Mouse (Mus musculus) hindbrain, embryonic 16.5 days (tissue): ENCODE results near the gene Usp28. TPM values are rescaled to one million over a fixed set of nuclear protein-coding genes. Genes with fewer than 3 reads are reported as not detected.

Source experiments
- ATAC-seq: fragments of 200-750 bp; cut with Nextera tagmentation; 2 replicates; pipeline ENCODE4 v1.8.0; 2017; ENCODE audit warnings: moderate TSS enrichment, moderate library complexity
- H3K27ac ChIP-seq: fragments of 300-500 bp; sonication (generic); 2 replicates; pipeline ENCODE4 v1.5.1; 2014; ENCODE audit warnings: low read depth, mild to moderate bottlenecking, control low read depth, low read length, moderate library complexity
- H3K27me3 ChIP-seq: fragments of 300-500 bp; sonication (generic); replicated peaks from 2 replicates; pipeline ENCODE4 v1.6.1; 2014; ENCODE audit warnings: low read length; ENCODE audit not compliant: control insufficient read depth, insufficient read depth
- H3K36me3 ChIP-seq: fragments of 300-500 bp; sonication (generic); 2 replicates; pipeline ENCODE4 v1.6.1; 2014; ENCODE audit warnings: mild to moderate bottlenecking, low read length, moderate library complexity, mixed read lengths; ENCODE audit not compliant: control insufficient read depth, insufficient read depth
- H3K4me1 ChIP-seq: fragments of 300-500 bp; sonication (generic); 2 replicates; pipeline ENCODE4 v1.6.1; 2014; ENCODE audit warnings: low read depth, low read length; ENCODE audit not compliant: control insufficient read depth, insufficient read depth
- H3K4me2 ChIP-seq: fragments of 300-500 bp; sonication (generic); 2 replicates; pipeline ENCODE4 v1.6.1; 2014; ENCODE audit warnings: mild to moderate bottlenecking, low read length, control low read depth, moderate library complexity
- H3K4me3 ChIP-seq: fragments of 300-500 bp; sonication (generic); 2 replicates; pipeline ENCODE4 v1.5.1; 2014; ENCODE audit warnings: mild to moderate bottlenecking, low read length, control low read depth, moderate library complexity
- H3K9ac ChIP-seq: fragments of 300-500 bp; sonication (generic); 2 replicates; pipeline ENCODE4 v1.6.1; 2014; ENCODE audit warnings: low read depth, mild to moderate bottlenecking, control low read depth, low read length, moderate library complexity
- H3K9me3 ChIP-seq: fragments of 300-500 bp; sonication (generic); 2 replicates; pipeline ENCODE4 v1.6.1; 2014; ENCODE audit warnings: mild to moderate bottlenecking, low read length, moderate library complexity; ENCODE audit not compliant: control insufficient read depth
- WGBS: fragments of 180-500 bp; shearing (Covaris S2); extraction: QIAGEN DNeasy Blood & Tissue Kit; methylation state at CpG from one replicate; pipeline ENCODE4 v1.1.7; 2014; 5-methylcytosine and 5-hydroxymethylcytosine counted together
- polyA plus RNA-seq: library from polyadenylated mRNA; unstranded; fragments of >200 nt; fragmentation: Nextera tagmentation; extraction: Ambion mirVana; gene quantifications from 2 replicates; pipeline ENCODE4 v1.2.1, GENCODE M21; 2015

The Usp28 gene
- polyA plus RNA-seq, 1 experiment from 2014 or later: 34.1 TPM

DNA sequence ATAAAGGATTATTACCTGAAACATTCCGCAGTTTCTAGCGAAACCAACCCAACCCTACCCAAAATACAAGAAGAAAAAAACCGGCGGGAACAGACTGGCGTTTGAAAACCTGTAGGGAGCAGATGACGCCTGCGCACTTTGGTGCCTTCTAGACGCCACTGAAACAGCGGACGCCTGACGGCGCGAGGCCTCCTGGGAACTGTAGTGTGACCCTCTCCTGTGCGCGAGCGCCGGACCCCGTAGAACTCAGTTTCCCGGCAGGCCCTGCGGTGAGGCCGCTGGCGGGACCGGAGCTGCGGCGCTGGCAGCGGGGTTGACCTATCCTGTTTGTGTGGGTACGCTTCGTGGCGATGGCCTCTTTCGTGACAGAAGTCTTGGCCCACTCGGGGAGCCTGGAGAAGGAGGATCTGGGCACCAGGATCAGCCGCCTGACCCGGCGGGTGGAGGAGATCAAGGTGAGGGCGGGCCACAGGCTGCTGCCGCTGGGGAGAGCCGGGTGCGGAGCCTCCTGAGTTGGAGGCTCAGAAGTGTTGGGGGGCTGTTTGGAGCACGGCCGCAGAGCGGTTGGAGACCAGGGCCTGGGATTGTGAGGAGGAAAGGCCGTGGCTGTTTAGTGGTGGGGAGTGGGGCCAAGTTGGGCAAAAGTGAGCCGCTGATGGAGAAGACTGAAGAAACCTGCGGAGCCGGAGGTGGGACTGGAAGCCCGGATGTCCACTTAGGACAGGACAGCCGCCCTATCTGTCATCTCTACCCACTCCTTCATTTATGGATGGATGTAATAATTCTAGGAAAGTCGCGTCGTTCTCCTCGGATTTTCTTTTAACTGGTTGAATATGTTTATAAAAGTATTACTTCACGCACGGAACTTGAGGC lies 70.4 kb downstream of the Usp28 start, which contains the start of gene Zw10:
TSS of gene Zw10 (plus strand) at position 281 of the 873 bp plus-strand sequence.
- no peaks in the 10 kb centered on the region for H3K9me3 ChIP-seq
- ATAC-seq: peak; percentile 99
- no peaks in the 10 kb centered on the region for H3K27me3 ChIP-seq
- WGBS: under 1% methylated on average over 53 of the region's 53 CpGs
- H3K36me3 ChIP-seq: 0 out of 2 replicates have a peak, but pooled peaks cover 2% of the 10 kb centered on the region
- H3K4me2 ChIP-seq: peak within 1 kb of the TSS; percentile 50
- peak within 1 kb of the TSS; percentile 78 for H3K27ac ChIP-seq
- peak within 1 kb of the TSS; percentile 93 for H3K4me3 ChIP-seq
- H3K9ac ChIP-seq: peak within 1 kb of the TSS; percentile 91
- H3K4me1 ChIP-seq: peaks cover 12% of the 10 kb centered on the region

DNA sequence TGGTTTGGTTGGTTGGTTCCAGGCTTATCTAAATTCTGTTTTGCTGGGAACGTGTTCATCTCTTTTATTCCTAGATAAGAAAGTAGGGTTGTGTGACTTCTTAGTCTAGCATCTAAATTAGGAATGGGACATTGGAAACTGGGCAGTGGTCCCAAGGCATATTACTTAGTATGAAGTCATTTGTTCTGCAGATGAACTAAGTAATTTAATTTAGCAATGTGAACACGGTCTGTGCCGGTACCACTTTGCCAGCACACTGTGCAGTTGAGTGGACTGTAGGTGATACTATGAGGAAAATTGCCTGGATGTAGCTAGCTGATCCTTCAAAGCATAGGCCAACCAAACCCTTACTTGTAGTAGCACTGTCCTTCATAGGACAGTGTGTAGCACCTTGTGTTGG lies 91.7 kb downstream of the Usp28 start:
- no peak for ATAC-seq
- WGBS: 83% methylated on average over 3 of the region's 3 CpGs
- H3K36me3 ChIP-seq: peaks cover 22% of the 10 kb centered on the region

DNA sequence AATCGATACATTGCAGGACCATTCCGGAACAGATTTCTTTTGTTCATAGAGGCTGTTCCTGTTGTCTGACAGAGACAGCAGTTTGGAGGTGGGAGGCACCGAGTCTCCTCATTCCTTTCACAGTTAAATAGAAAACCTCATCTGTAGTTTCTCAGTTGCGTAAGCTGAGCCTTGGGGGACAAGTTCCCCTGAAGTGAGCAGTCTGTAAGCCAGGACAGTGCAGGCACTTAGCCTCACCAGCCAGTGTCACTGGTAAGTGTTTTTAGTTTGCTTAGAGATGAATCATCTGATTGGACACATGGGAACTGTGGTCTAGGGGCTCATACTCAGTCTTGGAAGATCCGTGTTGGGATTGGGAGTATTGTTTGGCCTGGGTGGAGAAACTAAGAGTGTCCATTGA lies 95.9 kb downstream of the Usp28 start, which contains the start of gene Tmprss5:
TSS of gene Tmprss5 (plus strand) at position 154 of the 400 bp plus-strand sequence.
- Histone ChIP-seq H3K9ac (no peak within 1 kb of the TSS), H3K27me3 (no peaks in the 10 kb centered on the region), H3K9me3 (no peaks in the 10 kb centered on the region), H3K27ac (no peak within 1 kb of the TSS), H3K4me3 (no peak within 1 kb of the TSS), H3K4me1 (no peaks in the 10 kb centered on the region), H3K4me2 (no peak within 1 kb of the TSS), H3K36me3 (peaks cover 14% of the 10 kb centered on the region)
- no peak for ATAC-seq
- WGBS: 42% methylated on average over 5 of the region's 5 CpGs

More for the DNA sequence above, 91.7 kb downstream of the Usp28 start:
- H3K4me1 ChIP-seq: no peaks in the 10 kb centered on the region
- H3K4me2 ChIP-seq: no peak overlapping the region
- H3K9ac ChIP-seq: no peak overlapping the region
- no peak overlapping the region for H3K4me3 ChIP-seq
- H3K27ac ChIP-seq: no peak overlapping the region
- no peaks in the 10 kb centered on the region for H3K27me3 ChIP-seq
- no peaks in the 10 kb centered on the region for H3K9me3 ChIP-seq

DNA sequence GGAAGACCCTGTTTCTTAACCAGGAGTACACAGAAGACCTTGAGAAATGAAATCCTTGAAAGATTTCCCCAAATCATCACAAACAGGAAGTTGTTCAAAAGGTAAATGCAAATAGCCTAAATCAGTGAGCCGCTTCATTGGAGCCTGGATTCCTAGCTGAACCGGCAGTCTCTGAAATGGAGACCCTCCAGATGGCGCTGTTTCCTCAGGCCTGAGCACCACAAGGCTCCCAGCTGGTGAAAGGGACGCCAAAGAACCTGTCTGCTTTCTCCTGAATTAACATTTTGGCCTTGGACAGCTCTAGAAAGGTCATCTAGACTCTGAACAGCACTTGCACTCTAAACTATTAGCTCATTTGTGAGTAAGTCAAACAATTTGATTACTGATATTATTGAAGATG lies 96.4 kb downstream of the Usp28 start:
- no peak overlapping the region for H3K4me3 ChIP-seq
- 3% methylated on average over 4 of the region's 4 CpGs for WGBS
- no peaks in the 10 kb centered on the region for H3K4me1 ChIP-seq
- H3K9me3 ChIP-seq: no peaks in the 10 kb centered on the region
- no peaks in the 10 kb centered on the region for H3K27me3 ChIP-seq
- no peak overlapping the region for H3K9ac ChIP-seq
- H3K36me3 ChIP-seq: peaks cover 14% of the 10 kb centered on the region
- ATAC-seq: 0 out of 2 replicates have a peak, but pooled peaks have one; percentile 45
- H3K4me2 ChIP-seq: no peak overlapping the region
- no peak overlapping the region for H3K27ac ChIP-seq

DNA sequence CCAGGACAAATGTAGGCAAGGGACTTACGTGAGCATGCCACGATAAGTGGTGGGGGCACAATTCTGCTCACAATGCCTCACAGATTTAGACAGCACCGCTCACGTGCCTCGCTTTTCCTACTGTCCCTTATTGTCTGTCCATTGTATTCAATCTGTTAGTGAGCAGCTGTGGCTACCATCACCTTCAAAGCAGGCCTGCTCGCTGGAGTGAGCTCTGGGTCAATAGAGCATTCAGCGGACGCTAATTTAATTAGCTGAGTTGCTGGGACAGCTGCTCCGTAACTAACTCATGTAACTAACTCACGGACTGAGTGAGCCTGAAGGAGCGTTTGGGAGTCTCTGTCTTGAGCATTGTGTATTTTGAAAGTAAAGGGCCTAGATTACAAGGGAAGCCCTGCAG lies 102.1 kb downstream of the Usp28 start:
- Histone ChIP-seq H3K9me3 (no peaks in the 10 kb centered on the region), H3K27me3 (no peaks in the 10 kb centered on the region), H3K4me3 (no peak overlapping the region), H3K9ac (no peak overlapping the region), H3K4me2 (no peak overlapping the region), H3K27ac (no peak overlapping the region), H3K4me1 (no peaks in the 10 kb centered on the region), H3K36me3 (no peaks in the 10 kb centered on the region)
- 20% methylated on average over 11 of the region's 11 CpGs for WGBS
- ATAC-seq: no peak

Other genes with a start within 250 kb of the Usp28 start
- 8.3 and 8.4 TPM in 2 replicates for gene Zbtb16, start 149.2 kb upstream of the Usp28 start, polyA plus RNA-seq
- 1.5 and 1.7 TPM in 2 replicates for gene Htr3a, start 74.3 kb upstream of the Usp28 start, polyA plus RNA-seq
- 0.40 and 0.60 TPM in 2 replicates for gene Htr3b, start 20.4 kb upstream of the Usp28 start, polyA plus RNA-seq
- 22.9 and 24.3 TPM in 2 replicates for gene Zw10, start 70.2 kb downstream of the Usp28 start, polyA plus RNA-seq
- 1.4 and 1.5 TPM in 2 replicates for gene Tmprss5, start 95.9 kb downstream of the Usp28 start, polyA plus RNA-seq